Mouse (Mus musculus) bone marrow, adult 2 months (tissue): ENCODE results near the gene Olfr203.
"Not testable (repeated sequence)": the region's sequence is repeated elsewhere in the genome, so short reads cannot be mapped to it uniquely, and the experiment has no call there.

ENCODE experiments used
- CTCF ChIP-seq: fragments of 200-500 bp; IDR thresholded peaks from 2 replicates; pipeline ENCODE4 v1.5.1; 2011; ENCODE audit warnings: low read length, control low read depth; ENCODE audit not compliant: control insufficient read depth, insufficient read depth
- POLR2A ChIP-seq: fragments of 200-500 bp; IDR thresholded peaks from 2 replicates; pipeline ENCODE4 v1.6.1; 2011; ENCODE audit warnings: low read depth, mild to moderate bottlenecking, control low read depth, low read length, borderline replicate concordance; ENCODE audit not compliant: control insufficient read depth

- not testable (repeated sequence) for TF ChIP-seq CTCF, POLR2A
Measured at GRCm38 (mm10) chr16:59269097-59269496, 29.6 kb upstream of the Olfr203 start.
